Mouse (Mus musculus): ENCODE data around the gene Prkn. TPM values are rescaled to one million over a fixed set of nuclear protein-coding genes. Genes with fewer than 3 reads are reported as not detected.

Gene Prkn
- 0.13 and 0.21 TPM in 2 replicates for polyA plus RNA-seq (2012; rRNA removed)

DNA sequence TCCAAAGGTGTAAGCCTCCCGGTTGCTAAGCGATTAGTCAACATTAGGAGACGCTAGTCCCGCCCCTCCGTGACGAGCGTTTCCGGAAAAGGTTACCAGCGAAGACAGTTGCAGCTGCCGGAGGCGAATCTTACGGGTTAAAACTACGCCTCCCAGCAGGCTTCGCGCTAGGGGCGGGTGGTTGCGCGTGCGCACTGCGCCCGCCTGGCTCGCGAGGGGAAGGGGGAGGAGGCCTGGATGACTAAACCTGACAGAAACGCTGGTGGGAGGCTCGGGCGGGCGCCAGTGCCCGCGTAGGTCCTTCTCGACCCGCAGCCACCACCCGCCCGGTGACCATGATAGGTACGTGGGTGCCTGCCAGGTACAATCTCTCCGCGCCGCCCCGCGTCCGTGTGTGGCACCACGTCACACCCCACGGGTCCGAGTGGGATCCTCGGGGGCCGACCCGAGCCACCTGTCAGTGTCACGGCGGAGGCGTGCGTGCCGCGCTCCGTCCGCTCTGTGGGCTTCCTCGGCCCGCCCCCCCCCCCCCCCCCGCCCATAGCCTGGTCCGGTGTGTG, at the start of gene Prkn, which contains the start of gene Pacrg:
Gene Prkn (plus strand): TSS at position 237 of the 560 bp plus-strand sequence.
Gene Pacrg (minus strand): TSS at position 164 of the 560 bp plus-strand sequence.

Other genes starting within 250 kb of the Prkn start
- 0.03 TPM in 1 of 2 replicates, not detected in the other for gene Pacrg, start 73 bp upstream of the Prkn start, polyA plus RNA-seq (2012; rRNA removed)